8 mouse cellular contexts compared by ENCODE assay signal in the genomic region with DNA sequence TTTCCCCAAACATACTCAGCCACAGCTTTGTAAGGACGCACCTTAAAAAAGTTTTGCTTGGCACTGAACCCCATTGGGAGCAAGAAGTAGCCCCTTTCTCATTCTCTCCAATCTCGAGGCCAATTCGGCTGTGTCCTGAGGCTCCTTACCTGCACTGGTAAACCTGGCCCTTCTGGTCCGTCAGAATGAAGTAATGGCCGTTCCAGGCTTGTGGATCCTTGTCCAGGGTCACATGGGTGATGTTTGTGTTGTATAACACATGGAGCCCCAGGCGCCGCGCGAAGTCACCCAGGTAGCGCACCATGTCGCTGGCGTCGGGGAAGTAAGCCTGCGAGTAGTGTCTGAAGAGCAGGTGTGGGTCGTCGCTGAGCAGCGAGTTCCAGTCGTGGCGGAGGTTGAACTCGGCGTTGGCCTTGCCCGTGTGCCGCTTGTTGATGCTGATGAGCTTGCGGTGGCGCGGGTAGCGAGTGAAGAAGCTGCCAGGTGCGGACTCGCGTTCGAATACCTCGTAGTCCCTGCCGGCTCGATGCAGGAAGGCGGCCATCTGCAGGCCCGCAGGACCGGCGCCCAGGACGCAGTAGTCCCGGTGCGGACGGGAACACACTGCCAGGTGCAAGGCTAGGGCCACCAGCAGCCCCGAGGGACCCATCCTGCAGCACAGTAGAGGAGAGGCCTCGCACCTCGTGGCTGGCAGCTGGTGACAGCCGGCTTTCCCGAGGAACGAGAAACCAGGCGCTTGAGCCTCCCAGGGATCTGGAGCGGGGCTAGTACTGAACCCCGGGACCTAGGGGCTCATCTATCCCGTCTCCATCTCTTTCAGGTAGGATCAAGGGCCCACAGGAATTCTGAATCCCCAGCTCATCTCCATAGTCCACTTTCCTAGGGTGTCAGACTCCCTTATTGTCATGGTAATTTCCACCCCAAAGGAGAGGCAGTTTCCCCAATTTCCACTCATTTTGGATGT. TPM values are rescaled to one million over a fixed set of nuclear protein-coding genes. Genes with fewer than 3 reads are reported as not detected.
A peak's percentile ranks its signal among the peaks of the same experiment; 100 is the strongest.
DNase-seq lines count a peak whose midpoint lies in the region; ATAC-seq lines count a peak whose summit lies in the region.

No protein-coding gene starts in this region.

- 0 out of 2 replicates have a peak, but pooled peaks have one; percentile 9 for ATAC-seq in cerebellum, adult (ENCODE audit: insufficient number of reproducible peaks, low FRiP score, low TSS enrichment)
- no peak for ATAC-seq in erythroid progenitor cell, adult 5-6 weeks (replicated peaks; ENCODE audit: low FRiP score, poor library complexity, severe bottlenecking)

- intact Hi-C loops in left cerebral cortex, postnatal 4 days (cut with DNase I): no loop called here

- H3K4me3 ChIP-seq in forebrain, embryonic 10.5 days: peak overlapping the region; percentile 69

- 10% methylated on average over 52 of the region's 52 CpGs for WGBS in forebrain, embryonic 10.5 days

- peak overlapping the region; percentile 85 for H3K27ac ChIP-seq in forebrain, embryonic 10.5 days

- DNase-seq in left cerebral cortex, postnatal 4 days: peak; percentile 52
- DNase-seq in left cerebral cortex, adult 18-20 months (ENCODE audit: low spot score in 2 of 2): no peak
- peak; percentile 45 for DNase-seq in forebrain, embryonic 10.5 days (ENCODE audit: extremely low spot score, low spot score)
- DNase-seq in kidney, postnatal 4 days: peak; percentile 17 to 29
- DNase-seq in naive thymus-derived CD4-positive, alpha-beta T cell, adult 2 months (ENCODE audit: low read depth): peak; percentile 43
- no peak for DNase-seq in urinary bladder, adult 18-20 months (ENCODE audit: low spot score in 2 of 2)

- peaks cover 38% of the 10 kb centered on the region for H3K27me3 ChIP-seq in forebrain, embryonic 10.5 days (ENCODE audit: poor library complexity, severe bottlenecking)

- H3K36me3 ChIP-seq in forebrain, embryonic 10.5 days (replicated peaks): peaks cover 58% of the 10 kb centered on the region

- H3K4me1 ChIP-seq in forebrain, embryonic 10.5 days: peaks cover 36% of the 10 kb centered on the region

- H3K9me3 ChIP-seq in forebrain, embryonic 10.5 days: no peaks in the 10 kb centered on the region

RNA-seq across cellular contexts. Expression of gene Foxred2, which starts 0.8 kb away (rescaled TPM):
- 10 to 100 TPM; 19.1 to 20.3 TPM for total RNA-seq in left cerebral cortex, postnatal 4 days (2021)
- total RNA-seq in left cerebral cortex, adult 18-20 months (2021): 10 to 100 TPM; 10.6 to 14.0 TPM
- 7.9 and 8.7 TPM in 2 replicates for polyA plus RNA-seq in forebrain, embryonic 10.5 days (2016; fragmentation: Nextera tagmentation; extraction: Ambion mirVana)
- total RNA-seq in erythroid progenitor cell, adult 5-6 weeks (2015; ENCODE audit: low replicate concordance): 3.4 and 4.3 TPM in 2 replicates
- total RNA-seq in erythroid progenitor cell, adult 5-6 weeks (2017; ENCODE audit: low replicate concordance): 1.2 and 1.4 TPM in 2 replicates

RNA-seq across cellular contexts. Expression of gene Eif3d, which starts 14.9 kb away (rescaled TPM):
- total RNA-seq in left cerebral cortex, postnatal 4 days (2021): 100 to 1,000 TPM; 130 to 141 TPM
- total RNA-seq in left cerebral cortex, adult 18-20 months (2021): 100 to 1,000 TPM; 101 to 102 TPM
- polyA plus RNA-seq in forebrain, embryonic 10.5 days (2016; fragmentation: Nextera tagmentation; extraction: Ambion mirVana): 280 and 284 TPM in 2 replicates
- total RNA-seq in erythroid progenitor cell, adult 5-6 weeks (2015; ENCODE audit: low replicate concordance): 85.1 and 85.8 TPM in 2 replicates
- total RNA-seq in erythroid progenitor cell, adult 5-6 weeks (2017; ENCODE audit: low replicate concordance): 66.9 and 68.2 TPM in 2 replicates

RNA-seq across cellular contexts. Expression of gene Txn2, which starts 26.9 kb away (rescaled TPM):
- 10 to 100 TPM; 91.0 to 92.4 TPM for total RNA-seq in left cerebral cortex, postnatal 4 days (2021)
- 100 to 1,000 TPM; 145 TPM for total RNA-seq in left cerebral cortex, adult 18-20 months (2021)
- 288 and 291 TPM in 2 replicates for polyA plus RNA-seq in forebrain, embryonic 10.5 days (2016; fragmentation: Nextera tagmentation; extraction: Ambion mirVana)
- total RNA-seq in erythroid progenitor cell, adult 5-6 weeks (2015; ENCODE audit: low replicate concordance): 151 and 152 TPM in 2 replicates
- total RNA-seq in erythroid progenitor cell, adult 5-6 weeks (2017; ENCODE audit: low replicate concordance): 30.3 and 35.2 TPM in 2 replicates

Comparison
In these comparisons a context has a peak if more than half of its experiments do, and no peak if none do; other contexts are left out.
1. DNase-seq: peak in left cerebral cortex, postnatal 4 days (single experiment), forebrain, embryonic 10.5 days (single experiment), kidney, postnatal 4 days (2 of 2) and naive thymus-derived CD4-positive, alpha-beta T cell, adult 2 months (single experiment); none in left cerebral cortex, adult 18-20 months (0 of 2) and urinary bladder, adult 18-20 months (0 of 2).